Mouse (Mus musculus): ENCODE measurements around the gene B9d2. TPM values are rescaled to one million over a fixed set of nuclear protein-coding genes. Genes with fewer than 3 reads are reported as not detected.

The B9d2 gene
- polyA plus RNA-seq, 1 experiment from 2014 or later, result 27.6 TPM

DNA sequence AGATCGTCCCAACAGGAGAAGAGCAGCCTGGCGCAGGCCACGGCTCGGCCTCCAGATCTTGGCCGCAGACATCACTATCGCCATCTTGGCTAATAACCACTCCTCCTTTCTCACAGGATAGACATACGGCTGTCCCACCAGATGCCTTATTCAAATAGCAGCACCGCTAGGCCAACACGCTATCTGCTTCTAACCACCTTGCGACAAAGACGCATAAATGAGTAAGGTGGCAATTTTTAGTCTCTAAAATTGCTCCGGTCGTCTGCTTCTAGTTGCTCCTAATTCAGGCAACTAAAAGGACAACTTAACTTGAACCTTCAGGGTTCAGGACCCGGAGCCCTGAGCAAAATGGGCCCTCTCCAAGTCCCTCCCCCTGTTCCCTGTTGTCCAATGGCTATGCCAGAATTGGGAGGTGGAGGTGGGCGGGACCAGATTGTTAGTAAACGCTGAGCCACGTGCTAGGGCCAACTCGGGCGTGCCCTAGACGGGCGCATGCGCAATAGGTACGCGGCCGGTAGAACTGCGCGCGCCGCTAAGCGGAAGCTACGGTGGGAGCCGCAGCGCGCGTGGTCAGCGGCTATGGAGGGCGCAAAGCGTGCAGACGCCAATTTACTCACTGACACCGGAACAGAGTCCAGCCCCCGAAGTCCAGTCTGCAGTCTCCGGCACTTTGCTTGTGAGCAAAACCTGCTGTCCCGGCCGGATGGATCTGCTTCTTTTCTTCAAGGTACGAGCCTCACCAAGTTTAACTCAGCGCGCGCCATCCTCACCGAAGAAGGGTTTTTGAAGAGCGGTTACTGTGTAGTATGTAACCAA lies 21.7 kb upstream of the B9d2 start, which contains the start of the genes Bckdha and Exosc5:
Gene Bckdha, minus strand, starts transcription at position 325 of the 816 bp plus-strand sequence.
Gene Exosc5, plus strand, starts transcription at position 508 of the 816 bp plus-strand sequence.
- peak within 1 kb of the TSS; percentile 63 for H3K9ac ChIP-seq
- peak; percentile 100 for DNase-seq
- TF ChIP-seq CTCF (IDR thresholded peaks at IDR 0.05; ENCODE audit: low read depth), result no peak
- no peaks in the 10 kb centered on the region for H3K27me3 ChIP-seq (ENCODE audit: insufficient read depth, low read length)
- 0 out of 2 replicates have a peak, but pooled peaks cover 6% of the 10 kb centered on the region for H3K4me1 ChIP-seq (ENCODE audit: insufficient read depth)
- H3K4me2 ChIP-seq, result peak within 1 kb of the TSS; percentile 76
- peaks cover 24% of the 10 kb centered on the region; the same call in 1 of the 2 replicates for H3K36me3 ChIP-seq (ENCODE audit: insufficient read depth)
- H3K27ac ChIP-seq (ENCODE audit: low read depth), result 0 out of 2 replicates have a peak within 1 kb of the TSS, but pooled peaks have one; percentile 48
- peak; percentile 98 for ATAC-seq (ENCODE audit: insufficient read depth)
- no peaks in the 10 kb centered on the region for H3K9me3 ChIP-seq (ENCODE audit: low read depth, low read length)
- H3K4me3 ChIP-seq (ENCODE audit: low read depth, low read length), result peak within 1 kb of the TSS; percentile 62
- under 1% methylated on average over 50 of the region's 50 CpGs for WGBS

DNA sequence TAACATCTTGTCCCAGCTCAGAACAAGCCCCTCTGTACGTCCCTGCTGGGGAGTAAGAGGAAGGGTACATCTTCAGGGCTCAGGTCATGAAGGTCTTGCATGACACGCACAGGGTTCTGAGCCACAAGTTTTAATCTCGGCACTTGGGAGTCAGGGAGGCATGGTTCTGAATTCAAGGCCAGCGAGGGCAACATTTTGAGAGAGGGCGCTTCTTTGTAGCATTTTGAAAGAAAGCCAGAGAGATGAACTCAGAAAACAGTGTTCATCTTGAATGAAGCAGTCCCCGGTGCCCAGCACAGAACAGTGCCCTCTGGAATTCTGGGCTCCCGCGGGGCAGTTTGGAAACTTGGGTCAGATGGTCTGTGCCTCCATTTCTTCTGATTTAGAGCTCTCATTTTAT lies 14.2 kb upstream of the B9d2 start:
- 94% methylated on average over 8 of the region's 8 CpGs for WGBS

DNA sequence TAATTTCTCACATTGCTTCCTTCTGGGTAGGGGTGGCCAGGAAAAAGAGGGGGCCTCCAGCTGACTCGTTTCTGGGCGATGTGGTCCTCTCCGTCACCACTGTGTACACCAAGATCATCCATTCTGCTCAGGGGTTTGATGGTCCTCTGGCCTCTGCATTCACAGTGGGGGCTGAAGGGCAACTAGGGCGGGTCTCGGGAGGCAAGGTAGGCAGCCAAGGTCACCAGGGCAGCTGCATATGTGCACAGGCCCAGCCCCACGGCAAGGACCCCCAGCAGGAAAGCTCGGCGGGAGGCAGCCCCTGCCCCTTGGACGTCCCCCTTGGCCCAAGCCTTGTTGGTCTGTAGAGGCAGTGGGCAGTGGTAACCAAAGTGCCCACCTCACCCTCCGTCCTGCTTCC lies 11.4 kb upstream of the B9d2 start:
- Histone ChIP-seq H3K4me1 (ENCODE audit: insufficient read depth) (no peaks in the 10 kb centered on the region), H3K9me3 (ENCODE audit: low read depth, low read length) (no peaks in the 10 kb centered on the region), H3K27ac (ENCODE audit: low read depth) (no peak overlapping the region), H3K27me3 (ENCODE audit: insufficient read depth, low read length) (peaks cover 10% of the 10 kb centered on the region; the same call in 1 of the 2 replicates), H3K4me2 (no peak overlapping the region), H3K9ac (no peak overlapping the region), H3K4me3 (ENCODE audit: low read depth, low read length) (no peak overlapping the region), H3K36me3 (ENCODE audit: insufficient read depth) (peaks cover 44% of the 10 kb centered on the region)
- no peak for TF ChIP-seq CTCF (IDR thresholded peaks at IDR 0.05; ENCODE audit: low read depth)
- no peak for DNase-seq
- 85% methylated on average over 10 of the region's 10 CpGs for WGBS
- ATAC-seq (ENCODE audit: insufficient read depth), result no peak

More for the DNA sequence above, 14.2 kb upstream of the B9d2 start:
- Histone ChIP-seq H3K4me3 (ENCODE audit: low read depth, low read length) (no peak overlapping the region), H3K4me1 (ENCODE audit: insufficient read depth) (no peaks in the 10 kb centered on the region), H3K9me3 (ENCODE audit: low read depth, low read length) (no peaks in the 10 kb centered on the region), H3K36me3 (ENCODE audit: insufficient read depth) (peaks cover 66% of the 10 kb centered on the region), H3K27me3 (ENCODE audit: insufficient read depth, low read length) (no peaks in the 10 kb centered on the region), H3K9ac (no peak overlapping the region), H3K4me2 (no peak overlapping the region), H3K27ac (ENCODE audit: low read depth) (no peak overlapping the region)
- no peak for TF ChIP-seq CTCF (IDR thresholded peaks at IDR 0.05; ENCODE audit: low read depth)
- ATAC-seq (ENCODE audit: insufficient read depth) (no peak), DNase-seq (no peak)

DNA sequence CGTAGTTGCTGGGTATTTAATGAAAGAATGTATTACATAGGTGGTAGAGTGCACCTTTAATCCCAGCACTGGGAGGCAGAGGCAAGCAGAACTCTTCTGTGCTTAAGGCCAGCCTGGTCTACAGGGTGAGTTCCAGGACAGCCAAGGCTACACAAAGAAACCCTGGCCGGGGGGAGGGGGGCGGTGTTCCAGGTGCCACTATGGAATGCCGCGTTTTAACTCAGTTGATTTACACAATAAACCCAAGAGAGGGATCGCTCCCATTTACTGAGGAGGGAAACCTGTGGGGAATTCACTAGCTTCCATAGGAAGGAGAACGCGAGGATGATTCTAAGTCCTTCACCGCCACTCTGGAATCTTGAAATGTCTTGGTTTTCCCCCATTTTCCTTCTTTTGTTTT lies 10.9 kb upstream of the B9d2 start:
- Histone ChIP-seq H3K9ac (no peak overlapping the region), H3K27ac (ENCODE audit: low read depth) (no peak overlapping the region), H3K4me2 (no peak overlapping the region), H3K27me3 (ENCODE audit: insufficient read depth, low read length) (peaks cover 15% of the 10 kb centered on the region), H3K4me3 (ENCODE audit: low read depth, low read length) (no peak overlapping the region), H3K9me3 (ENCODE audit: low read depth, low read length) (no peaks in the 10 kb centered on the region), H3K4me1 (ENCODE audit: insufficient read depth) (no peaks in the 10 kb centered on the region), H3K36me3 (ENCODE audit: insufficient read depth) (peaks cover 40% of the 10 kb centered on the region)
- DNase-seq (no peak), ATAC-seq (ENCODE audit: insufficient read depth) (no peak)
- WGBS, result 78% methylated on average over 9 of the region's 9 CpGs
- TF ChIP-seq CTCF (IDR thresholded peaks at IDR 0.05; ENCODE audit: low read depth), result no peak

DNA sequence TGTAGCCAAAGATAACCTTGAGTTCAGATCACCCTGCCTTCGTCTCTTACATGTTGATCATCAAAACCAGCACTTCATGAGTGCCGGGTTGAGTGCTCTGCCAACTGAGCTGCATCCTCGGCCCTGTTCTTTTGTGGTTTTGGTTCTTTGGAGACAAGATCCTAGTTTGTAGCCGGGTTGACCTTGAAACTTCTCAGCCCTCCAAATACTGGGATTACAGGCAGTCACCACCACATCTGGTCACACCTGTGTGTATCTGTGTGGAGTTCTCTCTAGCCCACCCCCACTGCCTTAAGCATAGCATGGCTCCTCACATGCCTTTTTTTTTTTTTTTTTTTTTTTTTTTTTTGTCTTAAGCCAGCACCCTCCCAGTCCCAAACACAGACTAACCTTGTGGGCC lies 10.5 kb upstream of the B9d2 start:
- Histone ChIP-seq H3K36me3 (ENCODE audit: insufficient read depth) (peaks cover 36% of the 10 kb centered on the region; the same call in 1 of the 2 replicates), H3K4me3 (ENCODE audit: low read depth, low read length) (no peak overlapping the region), H3K4me2 (no peak overlapping the region), H3K9ac (no peak overlapping the region), H3K27ac (ENCODE audit: low read depth) (no peak overlapping the region), H3K27me3 (ENCODE audit: insufficient read depth, low read length) (peaks cover 20% of the 10 kb centered on the region), H3K4me1 (ENCODE audit: insufficient read depth) (no peaks in the 10 kb centered on the region), H3K9me3 (ENCODE audit: low read depth, low read length) (no peaks in the 10 kb centered on the region)
- DNase-seq (no peak), ATAC-seq (ENCODE audit: insufficient read depth) (no peak)
- no peak for TF ChIP-seq CTCF (IDR thresholded peaks at IDR 0.05; ENCODE audit: low read depth)
- 82% methylated on average over 4 of the region's 4 CpGs for WGBS

DNA sequence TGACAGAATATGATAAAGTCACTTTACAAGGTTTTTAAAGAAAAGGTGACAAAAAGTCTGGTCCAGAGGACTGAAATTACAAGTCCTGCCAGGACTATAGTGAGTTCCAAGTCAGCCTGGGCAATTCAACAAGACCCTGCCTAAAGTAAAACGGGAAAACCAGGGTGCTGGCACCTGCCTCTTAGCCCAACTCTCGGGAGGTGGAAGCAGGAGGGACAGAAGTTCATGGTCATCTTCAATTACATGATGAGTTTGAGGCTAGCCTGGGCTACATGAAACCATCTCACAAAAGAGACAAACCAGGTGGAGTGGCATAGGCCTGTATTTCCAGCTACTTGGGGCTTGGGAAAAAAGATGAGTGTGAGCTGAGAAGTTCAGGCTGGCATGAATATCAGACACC lies 8.9 kb upstream of the B9d2 start:
- H3K27me3 ChIP-seq (ENCODE audit: insufficient read depth, low read length), result peaks cover 28% of the 10 kb centered on the region
- 0 out of 2 replicates have a peak, but pooled peaks cover 4% of the 10 kb centered on the region for H3K4me1 ChIP-seq (ENCODE audit: insufficient read depth)
- H3K4me2 ChIP-seq, result no peak overlapping the region
- no peak overlapping the region for H3K4me3 ChIP-seq (ENCODE audit: low read depth, low read length)
- DNase-seq (no peak), ATAC-seq (ENCODE audit: insufficient read depth) (no peak)
- H3K9ac ChIP-seq, result no peak overlapping the region
- no peak for TF ChIP-seq CTCF (IDR thresholded peaks at IDR 0.05; ENCODE audit: low read depth)
- no peaks in the 10 kb centered on the region for H3K9me3 ChIP-seq (ENCODE audit: low read depth, low read length)
- peaks cover 25% of the 10 kb centered on the region; the same call in 1 of the 2 replicates for H3K36me3 ChIP-seq (ENCODE audit: insufficient read depth)
- WGBS, result 57% methylated on average over 2 of the region's 2 CpGs
- H3K27ac ChIP-seq (ENCODE audit: low read depth), result no peak overlapping the region

DNA sequence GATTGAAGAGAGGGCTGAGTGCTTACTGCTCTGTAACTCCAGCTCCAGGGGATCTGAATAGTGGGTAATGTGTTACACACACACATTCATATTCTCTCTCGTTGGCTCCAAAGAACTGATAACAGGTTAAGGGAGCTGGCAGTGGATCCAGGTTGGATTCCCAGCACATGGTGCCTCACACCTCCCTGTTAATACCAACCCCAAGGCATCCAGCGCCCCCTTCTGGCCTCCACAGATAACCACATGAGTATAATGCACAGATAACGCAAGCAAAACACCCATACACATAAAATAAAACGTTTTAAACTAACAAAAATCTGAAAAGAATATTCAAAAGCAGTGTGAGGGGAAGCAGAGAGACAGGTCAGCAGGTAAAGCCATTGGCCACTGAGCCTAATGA lies 8.1 kb upstream of the B9d2 start:
- TF ChIP-seq CTCF (IDR thresholded peaks at IDR 0.05; ENCODE audit: low read depth), result no peak
- no peak overlapping the region for H3K4me2 ChIP-seq
- DNase-seq (no peak), ATAC-seq (ENCODE audit: insufficient read depth) (no peak)
- WGBS, result 46% methylated on average over 4 of the region's 4 CpGs
- no peak overlapping the region for H3K9ac ChIP-seq
- no peak overlapping the region for H3K4me3 ChIP-seq (ENCODE audit: low read depth, low read length)
- peaks cover 28% of the 10 kb centered on the region for H3K27me3 ChIP-seq (ENCODE audit: insufficient read depth, low read length)
- peaks cover 18% of the 10 kb centered on the region; the same call in 1 of the 2 replicates for H3K36me3 ChIP-seq (ENCODE audit: insufficient read depth)
- no peaks in the 10 kb centered on the region for H3K9me3 ChIP-seq (ENCODE audit: low read depth, low read length)
- 0 out of 2 replicates have a peak, but pooled peaks cover 4% of the 10 kb centered on the region for H3K4me1 ChIP-seq (ENCODE audit: insufficient read depth)
- H3K27ac ChIP-seq (ENCODE audit: low read depth), result no peak overlapping the region

Data from lung, embryonic 14.5 days (tissue).